Mouse (Mus musculus): ENCODE results near the gene Abca15. TPM values are rescaled to one million over a fixed set of nuclear protein-coding genes. Genes with fewer than 3 reads are reported as not detected.

Gene Abca15
- polyA plus RNA-seq (2015; fragmentation: Illumina TruSeq; extraction: RNeasy Lipid Tissue Mini Kit (QIAGEN cat#74804); ENCODE audit: insufficient read depth, low replicate concordance): not detected

GRCm38 (mm10) chr7:120328087-120328793 lies at the start of gene Abca15:
Abca15 (plus strand) TSS chr7:120328670.

DNA sequence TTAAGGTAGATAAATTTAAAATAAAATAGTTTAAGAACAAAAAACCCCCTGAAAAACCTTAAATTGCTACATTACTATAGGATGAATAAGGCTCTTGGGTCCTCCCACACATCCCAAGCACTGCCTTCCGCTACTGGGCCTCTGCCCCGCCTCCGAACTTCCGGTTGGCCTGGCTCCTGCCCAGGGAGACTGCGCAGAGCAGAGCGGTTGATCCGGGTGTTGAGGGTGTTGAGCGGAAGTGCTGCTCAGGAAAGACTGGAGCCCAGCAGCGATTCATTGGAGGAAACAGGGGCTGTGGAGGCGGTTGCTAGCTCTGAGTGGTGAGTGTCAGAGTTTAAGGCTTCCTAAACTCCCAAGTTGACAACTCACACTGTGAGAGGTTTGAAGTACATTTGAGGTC lies 81.0 kb downstream of the Abca15 start, which contains the start of gene Abca16:
Abca16 (plus strand) TSS at position 201 of the 400 bp plus-strand sequence.

Other genes with a start within 250 kb of the Abca15 start
- not detected for gene Dnah3, start 233.4 kb upstream of the Abca15 start, polyA plus RNA-seq (2015; fragmentation: Illumina TruSeq; extraction: RNeasy Lipid Tissue Mini Kit (QIAGEN cat#74804); ENCODE audit: insufficient read depth, low replicate concordance)
- gene Tmem159, start 226.3 kb upstream of the Abca15 start, polyA plus RNA-seq (2015; fragmentation: Illumina TruSeq; extraction: RNeasy Lipid Tissue Mini Kit (QIAGEN cat#74804); ENCODE audit: insufficient read depth, low replicate concordance): 9.3 TPM
- gene Zp2, start 183.4 kb upstream of the Abca15 start, polyA plus RNA-seq (2015; fragmentation: Illumina TruSeq; extraction: RNeasy Lipid Tissue Mini Kit (QIAGEN cat#74804); ENCODE audit: insufficient read depth, low replicate concordance): not detected
- not detected for gene Anks4b, start 154.8 kb upstream of the Abca15 start, polyA plus RNA-seq (2015; fragmentation: Illumina TruSeq; extraction: RNeasy Lipid Tissue Mini Kit (QIAGEN cat#74804); ENCODE audit: insufficient read depth, low replicate concordance)
- gene Crym, start 126.6 kb upstream of the Abca15 start, polyA plus RNA-seq (2015; fragmentation: Illumina TruSeq; extraction: RNeasy Lipid Tissue Mini Kit (QIAGEN cat#74804); ENCODE audit: insufficient read depth, low replicate concordance): 1.2 TPM
- not detected for gene Abca14, start 124.7 kb upstream of the Abca15 start, polyA plus RNA-seq (2015; fragmentation: Illumina TruSeq; extraction: RNeasy Lipid Tissue Mini Kit (QIAGEN cat#74804); ENCODE audit: insufficient read depth, low replicate concordance)
- not detected for gene Abca16, start 81.0 kb downstream of the Abca15 start, polyA plus RNA-seq (2015; fragmentation: Illumina TruSeq; extraction: RNeasy Lipid Tissue Mini Kit (QIAGEN cat#74804); ENCODE audit: insufficient read depth, low replicate concordance)

Measured in spleen, adult 10 weeks (tissue).